Mouse (Mus musculus): ENCODE results near the gene Olfr70. TPM values are rescaled to one million over a fixed set of nuclear protein-coding genes. Genes with fewer than 3 reads are reported as not detected.

The Olfr70 gene
- total RNA-seq, 1 experiment from 2014 or later, result not detected

GRCm38 (mm10) chr4:43720491-43721228 lies 20.1 kb upstream of the Olfr70 start:
- ATAC-seq (ENCODE audit: extremely low read depth, insufficient number of reproducible peaks, low FRiP score, poor library complexity, severe bottlenecking), result no peak

DNA sequence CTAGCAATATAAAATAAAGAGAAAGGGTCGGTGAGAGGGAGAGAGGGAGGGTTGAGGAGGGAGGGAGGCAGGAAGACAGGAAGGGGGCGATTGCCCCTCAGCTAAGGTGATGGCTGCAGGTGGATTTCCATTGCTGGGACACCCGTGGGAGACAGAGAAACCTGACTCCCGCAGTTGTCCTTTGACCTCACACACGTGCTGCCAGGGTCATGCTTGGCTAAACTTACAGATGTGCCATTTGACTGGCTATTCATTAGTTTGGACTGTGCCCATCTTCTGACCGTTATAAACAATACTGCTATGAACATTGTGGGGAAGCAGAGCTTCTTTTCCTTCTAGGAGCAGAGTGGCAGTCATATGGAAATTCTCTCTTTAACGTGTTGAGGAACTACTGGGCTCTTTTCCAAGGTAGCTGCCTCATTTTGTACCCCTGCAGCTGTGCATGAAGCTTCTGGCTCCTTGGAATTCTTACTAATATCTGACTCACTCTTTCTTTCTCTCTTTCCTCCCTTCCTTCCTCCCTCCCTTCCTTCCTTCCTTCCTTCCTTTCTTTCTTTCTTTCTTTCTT lies 13.1 kb upstream of the Olfr70 start:
- no peak for ATAC-seq (ENCODE audit: extremely low read depth, insufficient number of reproducible peaks, low FRiP score, poor library complexity, severe bottlenecking)

DNA sequence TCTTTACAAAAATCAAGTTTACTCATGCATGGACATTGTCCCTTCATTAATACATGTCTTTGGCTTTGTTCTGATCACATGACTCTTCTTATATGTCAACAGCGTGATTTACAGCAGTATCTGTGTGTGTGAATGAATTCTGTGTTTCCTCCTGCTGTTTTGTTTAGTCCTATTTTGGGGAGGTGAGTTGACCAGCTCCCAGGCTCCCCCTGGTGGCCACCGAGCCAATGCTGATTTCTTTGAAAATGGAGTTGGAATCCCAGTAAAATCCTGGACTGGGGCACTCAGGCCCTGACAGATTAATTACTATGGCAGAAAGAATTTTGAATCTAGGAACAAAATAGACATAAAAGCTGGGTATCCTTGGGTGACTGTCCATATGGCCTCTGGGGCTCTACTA lies 11.2 kb upstream of the Olfr70 start:
- peak; percentile 33; the same call in 1 of the 2 replicates for ATAC-seq (ENCODE audit: extremely low read depth, insufficient number of reproducible peaks, low FRiP score, poor library complexity, severe bottlenecking)

GRCm38 (mm10) chr4:43709869-43710268 lies 9.3 kb upstream of the Olfr70 start, which contains the start of gene Olfr71:
Gene Olfr71 (minus strand): TSS chr4:43710255.
- ATAC-seq (ENCODE audit: extremely low read depth, insufficient number of reproducible peaks, low FRiP score, poor library complexity, severe bottlenecking), result no peak

GRCm38 (mm10) chr4:43705991-43706390 lies 5.4 kb upstream of the Olfr70 start:
- ATAC-seq (ENCODE audit: extremely low read depth, insufficient number of reproducible peaks, low FRiP score, poor library complexity, severe bottlenecking), result no peak

- ATAC-seq (ENCODE audit: extremely low read depth, insufficient number of reproducible peaks, low FRiP score, poor library complexity, severe bottlenecking), result no peak
These were observed 3.2 kb upstream of the Olfr70 start for GRCm38 (mm10) chr4:43703851-43704250.

- ATAC-seq (ENCODE audit: extremely low read depth, insufficient number of reproducible peaks, low FRiP score, poor library complexity, severe bottlenecking), result no peak
These were observed 2.8 kb upstream of the Olfr70 start for GRCm38 (mm10) chr4:43703439-43703838.

DNA sequence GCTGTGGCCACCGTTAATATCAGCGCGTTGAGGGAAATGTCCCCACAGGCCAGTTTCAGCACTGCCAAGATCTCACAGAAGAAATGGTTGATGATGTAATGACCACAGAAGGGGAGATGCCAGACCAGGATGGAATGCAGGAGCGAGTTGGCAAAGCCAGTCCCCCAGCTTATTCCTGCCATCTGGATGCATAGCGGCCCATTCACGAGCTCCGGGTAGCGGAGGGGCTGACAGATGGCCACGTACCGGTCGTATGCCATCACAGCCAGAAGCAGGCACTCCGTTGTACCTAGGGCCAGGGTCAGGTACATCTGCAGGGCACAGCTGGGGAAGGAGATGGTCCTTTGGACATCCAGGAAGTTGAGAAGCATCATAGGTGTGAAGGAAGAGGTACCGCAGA lies 4.0 kb downstream of the Olfr70 start:
- ATAC-seq (ENCODE audit: extremely low read depth, insufficient number of reproducible peaks, low FRiP score, poor library complexity, severe bottlenecking), result no peak

DNA sequence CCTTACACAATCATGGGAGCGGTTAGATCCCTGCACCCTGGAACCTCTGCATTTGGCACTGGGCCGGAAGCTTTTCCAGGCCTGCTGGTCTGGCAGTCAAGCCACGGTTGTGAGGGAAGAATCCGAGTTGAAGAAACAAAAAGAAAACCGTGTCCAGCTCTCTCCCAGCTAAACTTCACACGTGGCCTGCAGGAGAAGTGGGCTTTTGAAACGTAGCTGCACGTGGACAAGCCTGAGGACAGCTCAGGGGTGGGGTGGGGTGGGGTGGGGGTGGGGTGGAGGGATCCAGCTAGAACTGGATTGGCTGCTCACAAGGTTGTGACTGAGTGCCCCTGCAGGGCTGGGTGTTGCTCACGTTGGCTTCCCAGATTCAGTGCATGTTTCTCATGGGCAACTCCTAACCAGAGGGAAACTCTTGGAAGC lies 5.3 kb downstream of the Olfr70 start:
- no peak for ATAC-seq (ENCODE audit: extremely low read depth, insufficient number of reproducible peaks, low FRiP score, poor library complexity, severe bottlenecking)

DNA sequence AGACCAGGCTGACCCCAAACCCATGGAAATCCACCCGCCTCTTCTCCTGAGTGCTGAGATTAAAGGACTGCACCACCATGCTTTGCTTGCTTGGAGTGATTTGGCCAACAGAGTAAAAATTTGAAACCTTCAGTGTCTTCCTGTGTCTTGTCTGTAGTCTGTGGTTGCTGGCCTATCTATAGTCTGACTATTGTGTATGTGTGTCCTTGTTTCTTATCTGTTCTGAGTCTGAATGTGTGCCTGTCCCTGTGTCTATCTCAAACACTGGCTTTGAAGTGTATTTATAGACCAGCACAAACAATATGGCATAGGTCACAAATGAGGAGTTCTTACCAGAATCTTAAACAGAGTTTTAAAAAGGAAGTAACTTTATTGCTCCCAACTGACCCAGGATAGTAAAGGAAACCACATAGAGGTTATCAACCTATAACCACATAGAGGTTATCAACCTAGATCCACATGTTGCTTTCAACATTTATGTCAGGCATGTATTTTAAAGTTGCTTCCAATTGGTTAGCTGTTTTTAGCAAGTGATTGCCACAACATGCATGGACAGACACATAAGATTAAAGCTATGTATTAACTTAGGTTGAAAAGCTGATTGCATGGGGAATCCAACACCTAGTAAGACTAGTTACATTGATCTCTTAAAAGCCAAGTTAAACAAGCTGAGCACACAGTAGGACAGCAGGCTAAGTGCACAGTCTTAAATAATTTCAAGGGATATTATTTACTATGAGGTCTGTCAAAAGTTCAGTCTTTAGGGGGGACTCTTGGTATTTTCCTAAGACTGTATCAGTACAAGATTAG lies 6.0 kb downstream of the Olfr70 start:
- no peak for ATAC-seq (ENCODE audit: extremely low read depth, insufficient number of reproducible peaks, low FRiP score, poor library complexity, severe bottlenecking)

GRCm38 (mm10) chr4:43693806-43694241 lies 6.8 kb downstream of the Olfr70 start:
- no peak for ATAC-seq (ENCODE audit: extremely low read depth, insufficient number of reproducible peaks, low FRiP score, poor library complexity, severe bottlenecking)

- ATAC-seq (ENCODE audit: extremely low read depth, insufficient number of reproducible peaks, low FRiP score, poor library complexity, severe bottlenecking), result no peak
These were observed 9.6 kb downstream of the Olfr70 start for GRCm38 (mm10) chr4:43691026-43691425.

- ATAC-seq (ENCODE audit: extremely low read depth, insufficient number of reproducible peaks, low FRiP score, poor library complexity, severe bottlenecking), result no peak
These were observed 10.6 kb downstream of the Olfr70 start for GRCm38 (mm10) chr4:43690021-43690420.

DNA sequence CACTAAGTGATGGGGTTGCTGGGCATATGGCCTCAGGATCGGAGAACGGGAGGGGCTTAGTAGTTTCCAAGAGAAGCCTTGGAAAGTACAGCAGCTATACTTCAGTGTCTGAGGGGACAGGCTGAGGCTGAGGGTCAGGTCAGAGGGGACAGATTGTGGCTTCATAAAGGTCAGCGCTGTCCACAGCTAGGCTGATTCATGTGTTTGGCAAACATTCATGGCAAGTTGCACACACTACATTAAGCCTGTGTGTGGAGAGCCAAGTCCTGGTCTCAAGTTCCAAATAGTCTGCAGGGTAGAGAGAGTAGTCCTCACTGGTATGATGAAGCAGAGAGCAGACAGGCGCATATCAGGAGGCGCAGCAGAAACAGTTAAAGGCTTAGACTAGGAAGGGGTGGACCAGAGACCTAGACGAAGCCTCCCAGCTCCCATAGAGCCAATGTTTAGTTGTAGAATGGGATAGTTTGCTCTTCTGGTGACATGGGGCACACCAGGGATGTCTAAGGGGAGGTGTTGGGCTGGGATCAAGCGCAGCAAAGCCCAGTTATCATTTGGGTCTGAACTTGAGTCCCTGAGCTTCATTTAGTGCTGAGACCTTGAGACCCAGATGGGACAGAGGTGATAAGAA lies 21.1 kb downstream of the Olfr70 start:
- ATAC-seq (ENCODE audit: extremely low read depth, insufficient number of reproducible peaks, low FRiP score, poor library complexity, severe bottlenecking), result no peak

DNA sequence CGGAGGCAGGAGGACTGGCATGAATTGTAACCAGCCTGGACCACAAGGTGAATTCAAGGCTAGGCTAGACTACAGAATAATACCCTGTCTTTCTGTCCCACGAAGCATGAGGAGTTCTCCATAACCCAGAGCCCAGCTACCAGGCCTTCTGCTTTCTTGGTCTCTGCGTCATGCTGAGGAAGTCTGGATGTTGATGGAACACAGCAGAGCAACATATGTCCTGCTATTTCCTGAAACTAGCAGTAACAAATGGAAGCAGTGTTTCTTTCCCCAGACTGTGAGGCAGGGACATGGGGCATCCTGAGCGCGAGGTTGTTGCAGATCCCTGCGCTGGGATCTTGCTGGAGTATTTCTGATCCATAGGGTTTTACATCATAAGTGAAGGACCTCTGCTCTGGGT lies 22.1 kb downstream of the Olfr70 start:
- ATAC-seq (ENCODE audit: extremely low read depth, insufficient number of reproducible peaks, low FRiP score, poor library complexity, severe bottlenecking), result no peak

DNA sequence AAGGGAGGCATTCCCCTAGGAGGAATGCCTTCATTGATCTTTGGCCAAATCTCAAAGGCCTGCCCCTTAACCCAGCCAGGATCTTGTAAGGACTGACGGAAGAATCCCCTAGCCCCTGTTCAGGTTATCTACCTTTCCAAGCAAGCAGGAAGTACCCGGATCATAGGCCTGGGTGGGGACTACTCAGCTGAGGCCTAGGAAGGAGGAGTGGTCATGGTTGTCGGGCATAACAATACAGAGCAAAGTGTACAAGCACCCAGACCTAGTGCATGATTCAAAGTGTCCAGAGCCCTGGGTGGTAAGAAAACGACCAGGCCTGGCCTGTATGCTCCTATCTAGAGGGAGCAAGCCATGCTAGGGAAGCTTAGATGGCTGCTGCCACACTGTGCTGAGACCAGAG lies 25.0 kb downstream of the Olfr70 start:
- no peak for ATAC-seq (ENCODE audit: extremely low read depth, insufficient number of reproducible peaks, low FRiP score, poor library complexity, severe bottlenecking)

GRCm38 (mm10) chr4:43674974-43675373 lies 25.6 kb downstream of the Olfr70 start:
- ATAC-seq (ENCODE audit: extremely low read depth, insufficient number of reproducible peaks, low FRiP score, poor library complexity, severe bottlenecking), result no peak

DNA sequence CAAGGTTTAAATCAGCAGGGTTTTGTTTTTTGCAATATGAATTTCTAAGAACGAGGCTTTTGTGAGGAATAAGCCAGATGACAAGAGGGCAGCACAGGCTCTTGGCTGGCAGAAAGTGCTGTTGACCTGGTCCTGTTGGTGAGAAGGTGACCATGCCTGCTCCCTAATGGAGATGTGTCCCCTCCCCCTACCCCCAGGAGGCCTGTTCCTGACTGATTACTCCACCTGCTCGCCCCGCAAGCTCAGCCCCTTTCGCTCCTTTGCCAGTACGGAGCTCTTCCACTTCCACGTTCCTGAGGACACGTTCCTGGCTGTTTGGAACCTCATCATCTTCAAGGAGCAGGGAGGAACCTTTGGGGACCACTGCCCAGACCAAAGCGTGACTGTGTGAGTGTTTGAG lies 26.9 kb downstream of the Olfr70 start:
- no peak for ATAC-seq (ENCODE audit: extremely low read depth, insufficient number of reproducible peaks, low FRiP score, poor library complexity, severe bottlenecking)

DNA sequence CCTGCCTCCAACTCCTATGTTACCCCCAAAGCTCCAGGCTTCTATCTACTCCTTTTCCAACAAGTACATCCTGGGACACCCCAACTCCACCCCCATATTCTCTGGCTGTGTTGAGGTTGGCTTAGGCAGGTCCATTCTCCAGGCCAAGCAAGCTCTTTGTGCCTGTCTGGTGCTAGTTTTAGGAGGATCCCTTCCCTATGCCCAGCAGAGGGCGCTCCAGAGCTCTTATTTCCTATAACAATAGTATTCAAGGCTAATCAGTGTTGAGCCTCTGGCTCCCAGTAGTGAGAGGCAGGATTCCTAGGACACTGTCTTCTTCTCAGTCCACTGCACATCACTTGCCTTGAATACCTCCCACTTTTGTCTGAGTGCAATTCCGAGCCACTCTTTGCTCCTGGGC lies 28.5 kb downstream of the Olfr70 start:
- ATAC-seq (ENCODE audit: extremely low read depth, insufficient number of reproducible peaks, low FRiP score, poor library complexity, severe bottlenecking), result peak; percentile 39; the same call in 1 of the 2 replicates
